Mouse (Mus musculus): ENCODE measurements around the gene Rfx2.

The Rfx2 gene

GRCm38 (mm10) chr17:56831111-56831816 is 451 bp upstream of the Rfx2 start:
- DNase-seq: peak; percentile 99

GRCm38 (mm10) chr17:56829795-56830194 is 1.0 kb downstream of the Rfx2 start:
- peak; percentile 22 for DNase-seq

- no peak for DNase-seq
Observed at GRCm38 (mm10) chr17:56829171-56829570, 1.6 kb downstream of the Rfx2 start.

- no peak for DNase-seq
Observed at GRCm38 (mm10) chr17:56826718-56827117, 4.1 kb downstream of the Rfx2 start.

- DNase-seq: no peak
Observed at GRCm38 (mm10) chr17:56823352-56823751, 7.5 kb downstream of the Rfx2 start.

- DNase-seq: no peak
Observed at GRCm38 (mm10) chr17:56822380-56822779, 8.4 kb downstream of the Rfx2 start.

GRCm38 (mm10) chr17:56819694-56820111 is 11.1 kb downstream of the Rfx2 start:
- DNase-seq: peak; percentile 63

- DNase-seq: no peak
Observed at GRCm38 (mm10) chr17:56819032-56819545, 11.7 kb downstream of the Rfx2 start.

- peak; percentile 30 for DNase-seq
Observed at GRCm38 (mm10) chr17:56818067-56818636, 12.7 kb downstream of the Rfx2 start.

GRCm38 (mm10) chr17:56815057-56815345 is 15.8 kb downstream of the Rfx2 start:
- DNase-seq: no peak

- peak; percentile 24 for DNase-seq
Observed at GRCm38 (mm10) chr17:56814316-56815056, 16.3 kb downstream of the Rfx2 start.

- DNase-seq: peak; percentile 21
Observed at GRCm38 (mm10) chr17:56810245-56810644, 20.6 kb downstream of the Rfx2 start.

GRCm38 (mm10) chr17:56808518-56808917 is 22.3 kb downstream of the Rfx2 start:
- DNase-seq: peak; percentile 69

- no peak for DNase-seq
Observed at GRCm38 (mm10) chr17:56805784-56806183, 25.0 kb downstream of the Rfx2 start.

GRCm38 (mm10) chr17:56804952-56805351 is 25.9 kb downstream of the Rfx2 start:
- no peak for DNase-seq

GRCm38 (mm10) chr17:56802065-56802464 is 28.7 kb downstream of the Rfx2 start:
- DNase-seq: no peak

GRCm38 (mm10) chr17:56799276-56799675 is 31.5 kb downstream of the Rfx2 start:
- DNase-seq: no peak

- no peak for DNase-seq
Observed at GRCm38 (mm10) chr17:56793614-56794319, 37.0 kb downstream of the Rfx2 start.

GRCm38 (mm10) chr17:56792588-56792987 is 38.2 kb downstream of the Rfx2 start:
- DNase-seq: no peak

- DNase-seq: no peak
Observed at GRCm38 (mm10) chr17:56789286-56789685, 41.5 kb downstream of the Rfx2 start.

- DNase-seq: no peak
Observed at GRCm38 (mm10) chr17:56788886-56789285, 41.9 kb downstream of the Rfx2 start.

- no peak for DNase-seq
Observed at GRCm38 (mm10) chr17:56780291-56780978, 50.4 kb downstream of the Rfx2 start.
